Mouse (Mus musculus): Measurements from ENCODE around the gene Iffo2. TPM values are rescaled to one million over a fixed set of nuclear protein-coding genes. Genes with fewer than 3 reads are reported as not detected.
A peak's percentile ranks its signal among the peaks of the same experiment; 100 is the strongest.

Iffo2 gene
- polyA plus RNA-seq, 2 experiments = 0.56 to 1.4 TPM

DNA sequence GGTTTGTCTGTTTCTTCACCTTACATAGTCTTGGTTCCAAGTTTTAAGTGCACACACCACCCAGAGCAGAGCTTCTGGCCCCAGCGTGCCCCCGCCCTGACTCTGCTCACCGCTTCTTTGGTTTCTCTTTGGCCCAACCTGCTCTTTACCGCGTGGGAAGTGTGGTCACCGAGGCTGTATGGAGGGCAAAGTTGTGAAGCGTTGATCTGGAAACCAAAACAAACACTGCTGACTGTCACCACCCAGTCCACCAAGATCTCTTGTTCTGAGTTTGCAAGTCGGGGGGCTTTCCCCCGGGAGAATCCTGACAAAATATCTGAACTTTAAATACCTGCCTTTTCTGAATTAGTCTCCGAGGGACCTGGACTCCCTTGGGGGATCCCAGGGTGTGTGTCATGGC lies 48.7 kb downstream of the Iffo2 start:
- Histone ChIP-seq H3K27ac (no peak overlapping the region), H3K9me3 (ENCODE audit: control insufficient read depth, low read length) (no peaks in the 10 kb centered on the region), H3K4me2 (ENCODE audit: low read depth) (peak overlapping the region; percentile 20; the same call in 1 of the 2 replicates), H3K4me3 (ENCODE audit: insufficient read depth in 1 of 2, low read depth in 2 of 2, low read length in 2 of 2) (no peak overlapping the region), H3K27me3 (ENCODE audit: control insufficient read depth, insufficient read depth, low read length) (peaks cover 32% of the 10 kb centered on the region), H3K36me3 (replicated peaks; ENCODE audit: control insufficient read depth, insufficient read depth, low read depth) (no peaks in the 10 kb centered on the region), H3K4me1 (replicated peaks; ENCODE audit: control insufficient read depth in 2 of 2, insufficient read depth in 2 of 2, low read length in 1 of 2) (peaks cover 0 to 13% of the 10 kb centered on the region in 2 experiments; a peak in 2 of 4 replicates), H3K9ac (replicated peaks) (no peak overlapping the region)
- ATAC-seq (ENCODE audit: insufficient read depth) = no peak
- DNase-seq (ENCODE audit: low read depth in 3 of 3, low spot score in 3 of 3) = no peak
- no peak for TF ChIP-seq EP300 (IDR thresholded peaks at IDR 0.05; ENCODE audit: low read depth)
- TF ChIP-seq CTCF (IDR thresholded peaks at IDR 0.05; ENCODE audit: low read depth) = no peak
- 27% methylated on average over 10 of the region's 10 CpGs for WGBS (ENCODE audit: insufficient replicate concordance)

DNA sequence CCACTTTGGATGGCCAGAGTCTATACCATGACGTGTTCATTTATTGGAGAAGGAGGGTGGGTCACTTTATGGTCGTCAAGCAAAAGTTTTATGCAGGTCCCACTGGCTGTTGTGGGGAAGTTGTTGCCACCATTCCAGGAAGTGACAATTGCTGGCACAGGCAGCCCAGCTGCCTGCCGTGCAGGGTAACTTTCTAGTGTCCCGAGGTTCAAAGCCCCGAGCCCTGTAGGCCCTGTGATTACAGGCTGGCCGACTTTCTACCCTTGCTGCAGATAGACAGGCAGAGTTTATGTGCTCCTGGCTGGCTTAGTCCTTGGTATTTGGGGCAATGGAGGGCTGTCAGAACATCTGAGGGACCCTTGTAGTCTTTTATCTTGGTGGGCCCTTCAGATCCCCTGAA lies 49.1 kb downstream of the Iffo2 start:
- Histone ChIP-seq H3K4me1 (replicated peaks; ENCODE audit: control insufficient read depth in 2 of 2, insufficient read depth in 2 of 2, low read length in 1 of 2) (peaks cover 0 to 13% of the 10 kb centered on the region in 2 experiments; a peak in 2 of 4 replicates), H3K27me3 (ENCODE audit: control insufficient read depth, insufficient read depth, low read length) (peaks cover 27% of the 10 kb centered on the region), H3K9me3 (ENCODE audit: control insufficient read depth, low read length) (no peaks in the 10 kb centered on the region), H3K27ac (no peak overlapping the region), H3K9ac (replicated peaks) (no peak overlapping the region), H3K36me3 (replicated peaks; ENCODE audit: control insufficient read depth, insufficient read depth, low read depth) (no peaks in the 10 kb centered on the region), H3K4me2 (ENCODE audit: low read depth) (no peak overlapping the region), H3K4me3 (ENCODE audit: insufficient read depth in 1 of 2, low read depth in 2 of 2, low read length in 2 of 2) (no peak overlapping the region)
- DNase-seq (ENCODE audit: low read depth in 3 of 3, low spot score in 3 of 3) = no peak
- 28% methylated on average over 6 of the region's 6 CpGs for WGBS (ENCODE audit: insufficient replicate concordance)
- TF ChIP-seq EP300 (IDR thresholded peaks at IDR 0.05; ENCODE audit: low read depth) (no peak), CTCF (IDR thresholded peaks at IDR 0.05; ENCODE audit: low read depth) (no peak)
- no peak for ATAC-seq (ENCODE audit: insufficient read depth)

- no peak overlapping the region for H3K4me3 ChIP-seq (ENCODE audit: insufficient read depth in 1 of 2, low read depth in 2 of 2, low read length in 2 of 2)
- peak overlapping the region; percentile 29 for H3K4me2 ChIP-seq (ENCODE audit: low read depth)
- ATAC-seq (ENCODE audit: insufficient read depth) (0 out of 2 replicates have a peak, but pooled peaks have one; percentile 17), DNase-seq (ENCODE audit: low read depth in 3 of 3, low spot score in 3 of 3) (no peak)
- peaks cover 14% of the 10 kb centered on the region for H3K27me3 ChIP-seq (ENCODE audit: control insufficient read depth, insufficient read depth, low read length)
- H3K27ac ChIP-seq = no peak overlapping the region
- H3K4me1 ChIP-seq (replicated peaks; ENCODE audit: control insufficient read depth in 2 of 2, insufficient read depth in 2 of 2, low read length in 1 of 2) = peaks cover 0 to 17% of the 10 kb centered on the region in 2 experiments; a peak in 2 of 4 replicates
- H3K9ac ChIP-seq (replicated peaks) = no peak overlapping the region
- TF ChIP-seq EP300 (IDR thresholded peaks at IDR 0.05; ENCODE audit: low read depth) = no peak
- no peak for TF ChIP-seq CTCF (IDR thresholded peaks at IDR 0.05; ENCODE audit: low read depth)
- H3K36me3 ChIP-seq (replicated peaks; ENCODE audit: control insufficient read depth, insufficient read depth, low read depth) = no peaks in the 10 kb centered on the region
- WGBS (ENCODE audit: insufficient replicate concordance) = 21% methylated on average over 15 of the region's 15 CpGs
- H3K9me3 ChIP-seq (ENCODE audit: control insufficient read depth, low read length) = no peaks in the 10 kb centered on the region
Observed at GRCm38 (mm10) chr4:139580663-139581336, 50.5 kb downstream of the Iffo2 start.

DNA sequence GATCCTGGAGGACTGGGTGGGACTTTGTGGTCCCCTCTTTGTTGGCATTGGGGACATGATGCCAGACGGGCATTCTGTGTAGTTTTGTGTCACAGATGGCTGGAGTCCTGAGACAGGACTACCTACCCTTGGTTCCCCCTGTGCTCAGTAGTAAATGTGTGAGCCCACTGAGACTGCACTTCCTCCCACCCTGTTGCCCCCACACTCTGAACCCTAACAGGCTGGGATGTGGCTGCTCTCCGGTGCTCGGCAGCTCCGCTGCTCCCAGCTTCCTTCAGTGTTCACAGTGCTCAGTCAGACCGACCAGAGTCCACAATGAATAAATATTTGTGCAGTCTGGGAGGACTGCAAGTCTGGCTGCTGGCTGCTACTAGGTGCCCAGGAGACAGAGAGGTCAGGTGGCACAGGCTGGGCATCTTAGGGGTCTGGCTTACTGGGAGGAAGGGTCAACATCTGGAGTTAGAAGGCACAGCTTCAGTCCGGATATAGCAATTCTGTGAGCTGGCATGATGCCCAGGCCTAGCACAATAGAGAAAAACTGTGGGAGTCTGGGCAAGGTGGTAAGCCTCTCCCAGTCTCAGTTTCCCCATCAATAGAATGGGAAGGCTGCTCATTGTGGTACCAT lies 51.2 kb downstream of the Iffo2 start:
- no peak overlapping the region for H3K27ac ChIP-seq
- peak overlapping the region; percentile 29 for H3K4me2 ChIP-seq (ENCODE audit: low read depth)
- 31% methylated on average over 6 of the region's 6 CpGs for WGBS (ENCODE audit: insufficient replicate concordance)
- peaks cover 0 to 24% of the 10 kb centered on the region in 2 experiments; a peak in 2 of 4 replicates for H3K4me1 ChIP-seq (replicated peaks; ENCODE audit: control insufficient read depth in 2 of 2, insufficient read depth in 2 of 2, low read length in 1 of 2)
- H3K27me3 ChIP-seq (ENCODE audit: control insufficient read depth, insufficient read depth, low read length) = peaks cover 6% of the 10 kb centered on the region
- H3K4me3 ChIP-seq (ENCODE audit: insufficient read depth in 1 of 2, low read depth in 2 of 2, low read length in 2 of 2) = peak overlapping the region in 1 of 2 experiments; percentile 23; a peak in 1 of 4 replicates
- ATAC-seq (ENCODE audit: insufficient read depth) = no peak
- no peaks in the 10 kb centered on the region for H3K36me3 ChIP-seq (replicated peaks; ENCODE audit: control insufficient read depth, insufficient read depth, low read depth)
- no peaks in the 10 kb centered on the region for H3K9me3 ChIP-seq (ENCODE audit: control insufficient read depth, low read length)
- TF ChIP-seq CTCF (IDR thresholded peaks at IDR 0.05; ENCODE audit: low read depth) = no peak
- no peak for TF ChIP-seq EP300 (IDR thresholded peaks at IDR 0.05; ENCODE audit: low read depth)
- no peak overlapping the region for H3K9ac ChIP-seq (replicated peaks)
- no peak for DNase-seq (ENCODE audit: low read depth in 3 of 3, low spot score in 3 of 3)

GRCm38 (mm10) chr4:139582346-139582745 lies 52.0 kb downstream of the Iffo2 start:
- 33% methylated on average over 6 of the region's 6 CpGs for WGBS (ENCODE audit: insufficient replicate concordance)
- no peaks in the 10 kb centered on the region for H3K36me3 ChIP-seq (replicated peaks; ENCODE audit: control insufficient read depth, insufficient read depth, low read depth)
- no peak for DNase-seq (ENCODE audit: low read depth in 3 of 3, low spot score in 3 of 3)
- peaks cover 0 to 28% of the 10 kb centered on the region in 2 experiments; a peak in 2 of 4 replicates for H3K4me1 ChIP-seq (replicated peaks; ENCODE audit: control insufficient read depth in 2 of 2, insufficient read depth in 2 of 2, low read length in 1 of 2)
- no peak overlapping the region for H3K9ac ChIP-seq (replicated peaks)
- H3K27ac ChIP-seq = no peak overlapping the region
- H3K4me2 ChIP-seq (ENCODE audit: low read depth) = no peak overlapping the region
- no peak overlapping the region for H3K4me3 ChIP-seq (ENCODE audit: insufficient read depth in 1 of 2, low read depth in 2 of 2, low read length in 2 of 2)
- no peak for TF ChIP-seq CTCF (IDR thresholded peaks at IDR 0.05; ENCODE audit: low read depth)
- TF ChIP-seq EP300 (IDR thresholded peaks at IDR 0.05; ENCODE audit: low read depth) = no peak
- H3K9me3 ChIP-seq (ENCODE audit: control insufficient read depth, low read length) = no peaks in the 10 kb centered on the region
- no peaks in the 10 kb centered on the region; the same call in 1 of the 2 replicates for H3K27me3 ChIP-seq (ENCODE audit: control insufficient read depth, insufficient read depth, low read length)
- ATAC-seq (ENCODE audit: insufficient read depth) = no peak

Data from liver, embryonic 14.5 days (tissue).